Mouse (Mus musculus) MEL (cell line): ENCODE measurements at regions not wholly inside any gene's neighbourhood (a gene's known extent, or its start where the extent isn't known, plus 50 kb on each side); places are given as distances from the start of the nearest gene placed in this dataset.

ENCODE experiments used
- DNase-seq: peaks from one replicate; pipeline ENCODE4 v3.0.0; 2011; ENCODE audit warnings: low read depth, low spot score
- H3K27ac ChIP-seq: 2 replicates; pipeline ENCODE4 v1.5.1; 2012; ENCODE audit warnings: low read depth, mild to moderate bottlenecking, control low read depth, low read length, moderate library complexity; ENCODE audit not compliant: control insufficient read depth
- H3K27me3 ChIP-seq, 2 experiments: fragments of 150-350 bp in 1 of 2; sonication (generic) in 1 of 2; 2 replicates each; pipeline ENCODE4 v1.6.1; 2012; ENCODE audit warnings: low read length in 2 of 2, mild to moderate bottlenecking in 2 of 2, improper control_type of control experiment in 1 of 2, moderate library complexity in 1 of 2; ENCODE audit not compliant: insufficient read depth in 2 of 2, control insufficient read depth in 1 of 2
- H3K36me3 ChIP-seq, 2 experiments: 2 replicates each; pipeline ENCODE4 v1.6.1; 2012 to 2014; ENCODE audit warnings: low read length in 2 of 2, improper control_type of control experiment in 1 of 2, inconsistent platforms in 1 of 2, mild to moderate bottlenecking in 1 of 2; ENCODE audit not compliant: insufficient read depth in 2 of 2, control insufficient read depth in 1 of 2
- H3K4me1 ChIP-seq, 2 experiments: fragments of 150-350 bp in 1 of 2; sonication (generic) in 1 of 2; 2 replicates each; pipeline ENCODE4 v1.6.1; 2012; ENCODE audit warnings: low read length in 2 of 2, improper control_type of control experiment in 1 of 2, mild to moderate bottlenecking in 1 of 2; ENCODE audit not compliant: insufficient read depth in 2 of 2, control insufficient read depth in 1 of 2
- H3K4me3 ChIP-seq, 2 experiments: fragments of 150-350 bp in 1 of 2; sonication (generic) in 1 of 2; 2 replicates each; pipeline ENCODE4 v1.5.1; 2012; ENCODE audit warnings: low read depth in 2 of 2, low read length in 2 of 2, mild to moderate bottlenecking in 2 of 2, moderate library complexity in 2 of 2, control low read depth in 1 of 2, improper control_type of control experiment in 1 of 2; ENCODE audit not compliant: control insufficient read depth in 1 of 2, insufficient read depth in 1 of 2
- H3K79me2 ChIP-seq: 2 replicates; pipeline ENCODE4 v1.6.1; 2012; ENCODE audit warnings: mild to moderate bottlenecking, low read length, moderate library complexity; ENCODE audit not compliant: control insufficient read depth, poor library complexity, insufficient read depth
- H3K9ac ChIP-seq: 2 replicates; pipeline ENCODE4 v1.6.1; 2012; ENCODE audit warnings: low read depth, mild to moderate bottlenecking, control low read depth, low read length, moderate library complexity; ENCODE audit not compliant: control insufficient read depth, poor library complexity, severe bottlenecking
- H3K9me3 ChIP-seq: fragments of 150-350 bp; sonication (generic); replicated peaks from 2 replicates; pipeline ENCODE4 v1.6.1; 2012; ENCODE audit warnings: mild to moderate bottlenecking, low read length, improper control_type of control experiment, moderate library complexity; ENCODE audit not compliant: insufficient read depth
- CTCF ChIP-seq, 3 experiments: IDR thresholded peaks in 2 of 3; conservative IDR thresholded peaks in 1 of 3; 2 replicates each; pipeline ENCODE4 v1.5.1; 2011 to 2012; ENCODE audit warnings: low read length in 3 of 3, low read depth in 2 of 3, mild to moderate bottlenecking in 2 of 3, improper control_type of control experiment in 1 of 3, inconsistent platforms in 1 of 3, mixed read lengths in 1 of 3, moderate library complexity in 1 of 3; ENCODE audit not compliant: control insufficient read depth in 1 of 3, insufficient read depth in 1 of 3, poor library complexity in 1 of 3, severe bottlenecking in 1 of 3
- ELF1 ChIP-seq: IDR thresholded peaks from 2 replicates; pipeline ENCODE4 v1.6.1; 2014; ENCODE audit warnings: low read depth, mild to moderate bottlenecking, inconsistent platforms, low read length, improper control_type of control experiment, moderate library complexity
- ETS1 ChIP-seq: IDR thresholded peaks from 2 replicates; pipeline ENCODE4 v1.6.1; 2012; ENCODE audit warnings: low read depth, mild to moderate bottlenecking, inconsistent platforms, low read length, improper control_type of control experiment, moderate library complexity
- GABPA ChIP-seq: IDR thresholded peaks from 2 replicates; pipeline ENCODE4 v1.6.1; 2012; ENCODE audit warnings: low read depth, mild to moderate bottlenecking, inconsistent platforms, low read length, improper control_type of control experiment, moderate library complexity
- GATA1 ChIP-seq: IDR thresholded peaks from 2 replicates; pipeline ENCODE4 v1.6.1; 2011; ENCODE audit warnings: low read depth, low read length, improper control_type of control experiment
- HCFC1 ChIP-seq: IDR thresholded peaks from 2 replicates; pipeline ENCODE4 v1.6.1; 2012; ENCODE audit warnings: low read depth, mild to moderate bottlenecking, inconsistent platforms, low read length, improper control_type of control experiment, moderate library complexity
- JUND ChIP-seq: IDR thresholded peaks from 2 replicates; pipeline ENCODE4 v1.6.1; 2011; ENCODE audit warnings: low read depth, mild to moderate bottlenecking, improper control_type of control experiment, low read length
- KAT2A ChIP-seq: conservative IDR thresholded peaks from 2 replicates; pipeline ENCODE4 v1.6.1; 2012; ENCODE audit warnings: low read depth, low read length, improper control_type of control experiment, inconsistent platforms
- MAFK ChIP-seq: IDR thresholded peaks from 2 replicates; pipeline ENCODE4 v1.6.1; 2011; ENCODE audit warnings: low read depth, mild to moderate bottlenecking, low read length, improper control_type of control experiment, borderline replicate concordance
- MAX ChIP-seq: IDR thresholded peaks from 2 replicates; pipeline ENCODE4 v1.6.1; 2011; ENCODE audit warnings: low read length, improper control_type of control experiment
- MEF2A ChIP-seq: IDR thresholded peaks from 2 replicates; pipeline ENCODE4 v1.6.1; 2014; ENCODE audit warnings: low read depth, mild to moderate bottlenecking, inconsistent platforms, low read length, improper control_type of control experiment; ENCODE audit not compliant: poor library complexity, insufficient replicate concordance, severe bottlenecking; ENCODE audit errors: extremely low read depth
- NRF1 ChIP-seq: IDR thresholded peaks from 2 replicates; pipeline ENCODE4 v1.6.1; 2014; ENCODE audit warnings: low read depth, mild to moderate bottlenecking, inconsistent platforms, low read length, improper control_type of control experiment, moderate library complexity; ENCODE audit not compliant: poor library complexity, insufficient read depth, severe bottlenecking
- RAD21 ChIP-seq: IDR thresholded peaks from 2 replicates; pipeline ENCODE4 v1.6.1; 2011; ENCODE audit warnings: mild to moderate bottlenecking, low read depth, low read length, improper control_type of control experiment
- SIN3A ChIP-seq: IDR thresholded peaks from 2 replicates; pipeline ENCODE4 v1.6.1; 2012; ENCODE audit warnings: low read length, improper control_type of control experiment, inconsistent platforms
- TAL1 ChIP-seq: IDR thresholded peaks from 2 replicates; pipeline ENCODE4 v1.6.1; 2012; ENCODE audit warnings: mild to moderate bottlenecking, inconsistent platforms, low read length, moderate library complexity, mixed read lengths
- TBP ChIP-seq: IDR thresholded peaks from 2 replicates; pipeline ENCODE4 v1.8.0; 2011; ENCODE audit warnings: low read depth, low read length, improper control_type of control experiment
- TCF12 ChIP-seq: IDR thresholded peaks from 2 replicates; pipeline ENCODE4 v1.6.1; 2014; ENCODE audit warnings: low read depth, mild to moderate bottlenecking, inconsistent platforms, low read length, improper control_type of control experiment, moderate library complexity
- UBTF ChIP-seq: IDR thresholded peaks from 2 replicates; pipeline ENCODE4 v1.6.1; 2012; ENCODE audit warnings: low read depth, mild to moderate bottlenecking, inconsistent platforms, low read length, improper control_type of control experiment, moderate library complexity, borderline replicate concordance; ENCODE audit not compliant: insufficient read depth
- USF2 ChIP-seq, 2 experiments: IDR thresholded peaks; 2 replicates each; pipeline ENCODE4 v1.6.1; 2011 to 2012; ENCODE audit warnings: improper control_type of control experiment in 2 of 2, low read length in 2 of 2, borderline replicate concordance in 1 of 2, inconsistent platforms in 1 of 2, low read depth in 1 of 2, mild to moderate bottlenecking in 1 of 2; ENCODE audit not compliant: insufficient read depth in 1 of 2
- ZC3H11A ChIP-seq: IDR thresholded peaks from 2 replicates; pipeline ENCODE4 v1.6.1; 2012; ENCODE audit warnings: low read depth, mild to moderate bottlenecking, inconsistent platforms, low read length, improper control_type of control experiment
- ZNF384 ChIP-seq: IDR thresholded peaks from 2 replicates; pipeline ENCODE4 v1.6.1; 2012; ENCODE audit warnings: low read depth, mild to moderate bottlenecking, inconsistent platforms, low read length, improper control_type of control experiment

DNA sequence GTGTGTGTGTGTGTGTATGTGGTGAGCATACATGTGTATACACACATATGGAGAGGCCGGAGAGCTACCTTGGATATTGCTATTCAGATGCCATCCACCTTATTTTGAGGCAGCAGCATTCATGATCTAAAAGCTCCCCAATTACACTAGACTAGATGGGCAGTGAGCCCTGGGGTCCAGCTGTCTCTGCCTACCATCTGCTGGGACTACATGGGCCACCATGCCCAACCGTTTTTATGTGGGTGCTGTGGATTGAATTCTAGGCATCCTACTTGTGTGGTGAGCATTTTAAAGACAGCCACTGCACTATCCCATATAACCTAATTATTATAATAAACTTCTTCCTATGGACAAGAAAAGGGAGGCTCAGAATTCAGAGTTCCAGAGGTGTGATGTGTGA, 172.6 kb downstream of the Gas1 start:
- no peak overlapping the region for H3K27ac ChIP-seq
- no peaks in the 10 kb centered on the region for H3K4me1 ChIP-seq
- no peaks in the 10 kb centered on the region for H3K36me3 ChIP-seq
- no peaks in the 10 kb centered on the region for H3K79me2 ChIP-seq
- H3K27me3 ChIP-seq, result no peaks in the 10 kb centered on the region
- no peak overlapping the region for H3K9ac ChIP-seq
- no peak for TF ChIP-seq MAFK
- no peak for TF ChIP-seq ZNF384
- TF ChIP-seq USF2 (IDR thresholded peaks at IDR 0.05; ENCODE audit: borderline replicate concordance in 1 of 2, insufficient read depth in 1 of 2, low read depth in 1 of 2, low read length in 2 of 2), result no peak
- no peak for TF ChIP-seq GATA1
- TF ChIP-seq UBTF, result no peak
- no peak for TF ChIP-seq HCFC1
- no peak for TF ChIP-seq ELF1
- no peak for TF ChIP-seq ETS1
- no peak for TF ChIP-seq SIN3A
- no peak for TF ChIP-seq JUND
- TF ChIP-seq, all 39 proteins: peak for 0
- no peaks in the 10 kb centered on the region for H3K9me3 ChIP-seq
- no peak for DNase-seq
- no peak overlapping the region for H3K4me3 ChIP-seq

DNA sequence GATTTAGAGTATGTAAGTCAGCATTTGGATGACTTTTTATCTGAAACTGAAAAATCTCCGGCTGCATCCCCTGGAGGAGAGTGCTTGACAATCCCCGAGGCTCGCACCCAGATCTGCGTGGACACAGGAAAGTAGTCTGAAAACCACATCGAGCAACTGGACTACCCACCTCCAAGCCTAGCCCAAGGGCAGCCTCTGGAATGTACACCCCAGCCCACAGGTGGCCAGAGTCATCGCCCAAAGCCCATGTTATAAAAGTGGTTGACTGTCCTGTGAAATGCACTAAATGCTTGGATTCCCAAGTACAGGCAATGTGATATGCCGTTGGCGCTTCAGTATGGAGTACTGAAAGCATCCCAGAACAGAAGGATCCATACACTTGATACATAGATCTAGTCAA, 175.1 kb downstream of the Gas1 start:
- H3K4me1 ChIP-seq, result no peaks in the 10 kb centered on the region
- TF ChIP-seq GABPA (no peak), TBP (no peak), ZNF384 (no peak), KAT2A (no peak), NRF1 (no peak), TAL1 (no peak), MEF2A (no peak), CTCF (IDR thresholded peaks at IDR 0.05 in 2 of 3, conservative IDR thresholded peaks at IDR 0.05 in 1 of 3; ENCODE audit: control insufficient read depth in 1 of 3, insufficient read depth in 1 of 3, low read depth in 2 of 3, low read length in 3 of 3, poor library complexity in 1 of 3, severe bottlenecking in 1 of 3) (no peak), ELF1 (no peak), TCF12 (no peak), ZC3H11A (no peak), USF2 (IDR thresholded peaks at IDR 0.05; ENCODE audit: borderline replicate concordance in 1 of 2, insufficient read depth in 1 of 2, low read depth in 1 of 2, low read length in 2 of 2) (no peak), MAX (no peak), RAD21 (no peak), HCFC1 (no peak)
- H3K4me3 ChIP-seq, result no peak overlapping the region
- no peaks in the 10 kb centered on the region for H3K27me3 ChIP-seq
- no peaks in the 10 kb centered on the region for H3K36me3 ChIP-seq
- no peaks in the 10 kb centered on the region for H3K9me3 ChIP-seq
- H3K9ac ChIP-seq, result no peak overlapping the region
- no peak for DNase-seq
- H3K27ac ChIP-seq, result no peak overlapping the region
- H3K79me2 ChIP-seq, result no peaks in the 10 kb centered on the region
